Mouse (Mus musculus) left cerebral cortex, postnatal 36 days (tissue): ENCODE measurements around the gene Hc. TPM values are rescaled to one million over a fixed set of nuclear protein-coding genes. Genes with fewer than 3 reads are reported as not detected.

ENCODE experiments used
- DNase-seq, 2 experiments: peaks; one replicate each; pipeline ENCODE4 v3.0.0; 2021 to 2022; ENCODE audit warnings: low spot score in 2 of 2, mixed read lengths in 1 of 2
- intact Hi-C: fragments of 180-260 bp; cut with DNase I; formaldehyde crosslinking; loops from one replicate; pipeline ENCODE4 v1.15.1; 2025
- total RNA-seq, 2 experiments: library from RNA; stranded (reverse); gene quantifications; 2 replicates each; pipeline ENCODE4 v1.2.3; 2021

Hc gene
- total RNA-seq, result under 1 TPM in 1 of 2 experiments, not detected in 1; 0.27 TPM

GRCm38 (mm10) chr2:35061338-35061737, at the start of gene Hc:
Hc (minus strand) TSS chr2:35061438.
- no peak for DNase-seq
- intact Hi-C loops, result no loop called here

GRCm38 (mm10) chr2:35110521-35110920, 49.3 kb upstream of the Hc start:
- intact Hi-C loops, result no loop called here
- no peak for DNase-seq

- no peak for DNase-seq
- intact Hi-C loops, result loop anchor here (1.0 to 10.0 kb wide), 3 partner anchors 65 to 265 kb away; no protein-coding TSS in a partner anchor
These were observed 48.7 kb upstream of the Hc start for GRCm38 (mm10) chr2:35109924-35110304.

- peak; percentile 94 to 95 for DNase-seq
- intact Hi-C loops, result loop anchor here (1.0 to 10.0 kb wide), 3 partner anchors 65 to 265 kb away; no protein-coding TSS in a partner anchor
These were observed 48.1 kb upstream of the Hc start, which contains the start of gene Cntrl for GRCm38 (mm10) chr2:35109141-35109923. Cntrl (plus strand) TSS chr2:35109492.

- intact Hi-C loops, result loop anchor here (1.0 to 10.0 kb wide), 3 partner anchors 64 to 264 kb away; no protein-coding TSS in a partner anchor
- peak; percentile 26 to 32 for DNase-seq
These were observed 47.5 kb upstream of the Hc start for GRCm38 (mm10) chr2:35108712-35109111.

GRCm38 (mm10) chr2:35107984-35108635, 46.9 kb upstream of the Hc start:
- intact Hi-C loops, result loop anchor here (2.0 to 10.0 kb wide), 2 partner anchors 63 to 263 kb away; no protein-coding TSS in a partner anchor
- no peak for DNase-seq

- DNase-seq, result no peak
- intact Hi-C loops, result loop anchor here (10.0 kb wide), 1 partner anchor 260 kb away; no protein-coding TSS in a partner anchor
These were observed 43.6 kb upstream of the Hc start for GRCm38 (mm10) chr2:35104843-35105242.

- intact Hi-C loops, result loop anchor here (10.0 kb wide), 1 partner anchor 259 kb away; no protein-coding TSS in a partner anchor
- DNase-seq, result no peak
These were observed 42.3 kb upstream of the Hc start for GRCm38 (mm10) chr2:35103558-35103957.

GRCm38 (mm10) chr2:35102777-35103176, 41.5 kb upstream of the Hc start:
- intact Hi-C loops, result loop anchor here (10.0 kb wide), 1 partner anchor 258 kb away; no protein-coding TSS in a partner anchor
- DNase-seq, result no peak

GRCm38 (mm10) chr2:35101443-35101842, 40.2 kb upstream of the Hc start, which contains the start of gene AI182371:
AI182371 (minus strand) TSS chr2:35101543.
- DNase-seq, result no peak
- intact Hi-C loops, result loop anchor here (10.0 kb wide), 1 partner anchor 257 kb away; no protein-coding TSS in a partner anchor

GRCm38 (mm10) chr2:35100529-35100928, 39.3 kb upstream of the Hc start:
- no peak for DNase-seq
- intact Hi-C loops, result loop anchor here (10.0 kb wide), 1 partner anchor 256 kb away; no protein-coding TSS in a partner anchor

GRCm38 (mm10) chr2:35087418-35087817, 26.2 kb upstream of the Hc start:
- peak in 1 of 2 experiments; percentile 17 for DNase-seq
- intact Hi-C loops, result no loop called here

- intact Hi-C loops, result no loop called here
- DNase-seq, result no peak
These were observed 17.9 kb upstream of the Hc start for GRCm38 (mm10) chr2:35079166-35079565.

GRCm38 (mm10) chr2:35074328-35074727, 13.1 kb upstream of the Hc start:
- intact Hi-C loops, result no loop called here
- no peak for DNase-seq

- intact Hi-C loops, result no loop called here
- no peak for DNase-seq
These were observed 11.3 kb upstream of the Hc start for GRCm38 (mm10) chr2:35072547-35072946.

GRCm38 (mm10) chr2:35070275-35070674, 9.0 kb upstream of the Hc start:
- no peak for DNase-seq
- intact Hi-C loops, result no loop called here

- DNase-seq, result no peak
- intact Hi-C loops, result no loop called here
These were observed 7.9 kb upstream of the Hc start for GRCm38 (mm10) chr2:35069124-35069523.

- intact Hi-C loops, result no loop called here
These were observed 5.9 kb upstream of the Hc start for GRCm38 (mm10) chr2:35067117-35067516.

GRCm38 (mm10) chr2:35066525-35067082, 5.4 kb upstream of the Hc start:
- intact Hi-C loops, result no loop called here
- DNase-seq, result no peak

More at GRCm38 (mm10) chr2:35067117-35067516, 5.9 kb upstream of the Hc start:
- no peak for DNase-seq
